Mouse (Mus musculus): ENCODE measurements around the gene Alpl. TPM values are rescaled to one million over a fixed set of nuclear protein-coding genes. Genes with fewer than 3 reads are reported as not detected.

The Alpl gene
- polyA plus RNA-seq, 1 experiment, result 158 TPM

DNA sequence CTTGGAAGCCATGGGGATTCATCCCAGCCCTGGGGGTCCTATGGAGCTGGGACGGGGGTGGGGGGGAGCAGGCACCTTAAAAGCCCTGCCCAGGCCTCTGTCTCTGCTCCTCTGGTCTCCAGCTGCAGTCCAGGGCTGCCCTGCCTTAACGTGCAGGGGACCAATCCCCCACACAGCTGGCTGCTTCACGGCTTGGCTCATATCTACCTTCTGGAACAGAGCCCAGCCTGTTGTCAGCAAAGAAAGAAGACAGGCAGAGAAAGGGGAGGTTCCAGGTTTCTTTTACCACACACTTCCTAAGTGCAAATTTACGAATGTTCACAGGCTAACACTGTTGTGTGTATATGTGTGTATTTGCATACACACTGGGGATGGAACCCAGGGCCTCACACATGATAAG is 100.3 kb downstream of the Alpl start:
- no peaks in the 10 kb centered on the region for H3K36me3 ChIP-seq (ENCODE audit: control insufficient read depth, insufficient read depth, low read length, poor library complexity, severe bottlenecking)
- no peak overlapping the region for H3K9ac ChIP-seq (ENCODE audit: low read depth, poor library complexity, severe bottlenecking)
- H3K4me1 ChIP-seq (ENCODE audit: control insufficient read depth, insufficient read depth, low read length), result peaks cover 3% of the 10 kb centered on the region
- no peak overlapping the region for H3K27ac ChIP-seq (ENCODE audit: insufficient read depth, low read length)
- H3K4me3 ChIP-seq (ENCODE audit: low read depth, low read length), result no peak overlapping the region
- no peaks in the 10 kb centered on the region for H3K27me3 ChIP-seq (ENCODE audit: control insufficient read depth, insufficient read depth, low read length, poor library complexity, severe bottlenecking)
- H3K9me3 ChIP-seq (replicated peaks; ENCODE audit: control insufficient read depth, insufficient read depth, low read length, poor library complexity, severe bottlenecking), result no peaks in the 10 kb centered on the region
- TF ChIP-seq EP300 (IDR thresholded peaks at IDR 0.05; ENCODE audit: insufficient read depth, low read depth, low read length) (no peak), POLR2A (IDR thresholded peaks at IDR 0.05; ENCODE audit: insufficient read depth, low read length) (no peak), CTCF (IDR thresholded peaks at IDR 0.05; ENCODE audit: low read depth, low read length) (no peak)

DNA sequence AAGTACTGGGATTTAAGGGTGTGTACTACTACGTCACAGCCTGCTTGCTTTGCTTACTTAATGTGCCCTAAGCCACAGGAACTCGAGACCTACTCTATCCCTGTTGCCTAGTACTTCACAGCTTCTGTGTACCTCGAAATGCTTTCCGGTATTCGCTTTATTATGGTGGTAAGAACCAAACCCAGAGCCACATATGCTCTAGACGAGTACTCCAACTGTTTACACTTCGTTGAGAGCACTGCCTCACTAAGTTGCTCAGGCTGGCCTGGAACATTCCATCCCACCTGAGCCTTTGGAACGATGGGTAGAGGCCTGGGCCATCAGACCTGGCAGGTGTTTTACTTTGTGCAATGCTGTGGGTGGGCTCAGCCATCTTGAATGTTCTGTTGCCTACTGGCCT is 100.9 kb downstream of the Alpl start:
- no peaks in the 10 kb centered on the region for H3K27me3 ChIP-seq (ENCODE audit: control insufficient read depth, insufficient read depth, low read length, poor library complexity, severe bottlenecking)
- no peaks in the 10 kb centered on the region for H3K9me3 ChIP-seq (replicated peaks; ENCODE audit: control insufficient read depth, insufficient read depth, low read length, poor library complexity, severe bottlenecking)
- no peak overlapping the region for H3K4me3 ChIP-seq (ENCODE audit: low read depth, low read length)
- no peak overlapping the region for H3K27ac ChIP-seq (ENCODE audit: insufficient read depth, low read length)
- peaks cover 3% of the 10 kb centered on the region for H3K4me1 ChIP-seq (ENCODE audit: control insufficient read depth, insufficient read depth, low read length)
- TF ChIP-seq POLR2A (IDR thresholded peaks at IDR 0.05; ENCODE audit: insufficient read depth, low read length) (no peak), CTCF (IDR thresholded peaks at IDR 0.05; ENCODE audit: low read depth, low read length) (no peak), EP300 (IDR thresholded peaks at IDR 0.05; ENCODE audit: insufficient read depth, low read depth, low read length) (no peak)
- H3K36me3 ChIP-seq (ENCODE audit: control insufficient read depth, insufficient read depth, low read length, poor library complexity, severe bottlenecking), result no peaks in the 10 kb centered on the region
- no peak overlapping the region for H3K9ac ChIP-seq (ENCODE audit: low read depth, poor library complexity, severe bottlenecking)

DNA sequence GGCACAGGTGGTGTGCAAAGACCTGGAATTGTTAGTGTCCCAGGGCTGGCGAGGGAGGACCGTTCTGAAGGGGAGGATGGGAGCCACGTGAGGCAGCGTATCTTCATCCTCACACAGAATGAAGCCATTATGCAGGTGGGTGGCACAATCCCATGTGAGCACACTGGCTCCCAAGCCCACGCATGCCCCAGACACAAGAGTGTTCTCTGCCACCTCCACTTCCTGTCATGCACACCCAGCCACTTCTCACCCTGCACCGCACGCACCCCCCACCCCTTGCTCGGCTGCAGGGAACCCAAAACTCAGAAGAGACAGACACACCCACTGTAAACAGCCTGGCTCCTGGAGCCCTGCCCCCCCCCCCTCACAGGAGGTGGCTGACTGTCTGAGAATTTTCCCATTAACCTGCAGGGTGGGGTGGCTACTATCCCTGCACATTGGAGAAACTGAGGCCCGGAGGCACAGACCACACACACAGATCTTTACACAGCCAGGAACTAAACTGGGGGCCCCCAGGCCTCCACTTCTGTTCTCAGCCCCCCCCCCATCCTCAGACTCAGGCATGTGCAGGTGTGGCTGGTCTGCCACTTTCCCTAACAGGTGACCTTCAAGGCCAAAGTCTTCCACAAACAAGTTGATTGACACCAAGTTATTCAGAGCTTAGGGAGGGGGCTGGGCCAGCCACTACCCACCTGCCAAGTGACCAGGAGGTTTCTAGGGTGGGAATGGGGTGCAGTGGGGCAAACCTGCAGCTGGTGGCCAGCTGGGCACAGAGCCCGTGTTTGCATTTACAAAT is 103.9 kb downstream of the Alpl start:
- Histone ChIP-seq H3K27me3 (ENCODE audit: control insufficient read depth, insufficient read depth, low read length, poor library complexity, severe bottlenecking) (no peaks in the 10 kb centered on the region), H3K9me3 (replicated peaks; ENCODE audit: control insufficient read depth, insufficient read depth, low read length, poor library complexity, severe bottlenecking) (no peaks in the 10 kb centered on the region), H3K9ac (ENCODE audit: low read depth, poor library complexity, severe bottlenecking) (no peak overlapping the region), H3K4me1 (ENCODE audit: control insufficient read depth, insufficient read depth, low read length) (peaks cover 3% of the 10 kb centered on the region), H3K36me3 (ENCODE audit: control insufficient read depth, insufficient read depth, low read length, poor library complexity, severe bottlenecking) (no peaks in the 10 kb centered on the region), H3K4me3 (ENCODE audit: low read depth, low read length) (no peak overlapping the region), H3K27ac (ENCODE audit: insufficient read depth, low read length) (no peak overlapping the region)
- TF ChIP-seq CTCF (IDR thresholded peaks at IDR 0.05; ENCODE audit: low read depth, low read length) (no peak), EP300 (IDR thresholded peaks at IDR 0.05; ENCODE audit: insufficient read depth, low read depth, low read length) (no peak), POLR2A (IDR thresholded peaks at IDR 0.05; ENCODE audit: insufficient read depth, low read length) (no peak)

Other genes with a start within 250 kb of the Alpl start
- not detected in 2 replicates for gene Ldlrad2, start 221.8 kb downstream of the Alpl start, polyA plus RNA-seq (2011; ENCODE audit: insufficient read depth, insufficient read length, low read depth, missing spikeins)
- gene Usp48, start 202.6 kb downstream of the Alpl start, polyA plus RNA-seq (2011; ENCODE audit: insufficient read depth, insufficient read length, low read depth, missing spikeins), result 401 and 412 TPM in 2 replicates
- 8.9 and 9.5 TPM in 2 replicates for gene Rap1gap, start 131.7 kb downstream of the Alpl start, polyA plus RNA-seq (2011; ENCODE audit: insufficient read depth, insufficient read length, low read depth, missing spikeins)
- 28.3 and 35.5 TPM in 2 replicates for gene Ece1, start 65.9 kb upstream of the Alpl start, polyA plus RNA-seq (2011; ENCODE audit: insufficient read depth, insufficient read length, low read depth, missing spikeins)
- gene Eif4g3, start 196.6 kb upstream of the Alpl start, polyA plus RNA-seq (2011; ENCODE audit: insufficient read depth, insufficient read length, low read depth, missing spikeins), result 71.7 TPM in 2 replicates

Measured in ES-Bruce4 (cell line).